Mouse (Mus musculus): ENCODE results near the gene Grin2d. TPM values are rescaled to one million over a fixed set of nuclear protein-coding genes. Genes with fewer than 3 reads are reported as not detected.

Grin2d gene
- total and polyA plus RNA-seq, 2 experiments from 2014 or later, result 6.6 to 51.6 TPM

DNA sequence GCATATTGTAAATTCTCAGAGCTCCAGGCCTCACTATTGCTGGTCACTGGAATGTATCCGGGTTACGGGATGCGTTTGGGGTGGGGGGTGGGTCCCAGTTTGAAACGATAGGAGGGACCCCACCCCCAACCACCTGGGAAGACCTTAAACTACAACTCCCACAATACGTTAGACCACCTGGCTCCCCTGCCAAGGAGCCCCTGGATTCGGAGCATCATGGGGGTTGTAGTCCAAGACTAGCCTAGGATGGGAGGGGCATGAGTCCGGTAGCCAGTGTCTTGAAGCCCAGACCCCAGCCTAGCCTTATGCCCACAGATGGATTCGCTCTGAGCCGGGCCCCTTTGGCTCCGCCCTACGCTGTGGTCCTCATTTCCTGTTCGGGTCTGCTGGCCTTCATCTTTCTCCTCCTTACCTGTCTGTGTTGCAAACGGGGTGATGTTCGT, 92.0 kb downstream of the Grin2d start:
- Histone ChIP-seq H3K9ac (replicated peaks; ENCODE audit: low read length, poor library complexity, severe bottlenecking) (peak overlapping the region; percentile 99), H3K9me3 (ENCODE audit: low read length) (no peaks in the 10 kb centered on the region), H3K36me3 (ENCODE audit: insufficient read depth, low read length) (peaks cover 30% of the 10 kb centered on the region), H3K4me2 (ENCODE audit: low read depth, low read length, poor library complexity, severe bottlenecking) (peak overlapping the region; percentile 88), H3K4me1 (ENCODE audit: insufficient read depth, low read length) (peaks cover 5% of the 10 kb centered on the region; the same call in 1 of the 2 replicates), H3K4me3 (ENCODE audit: low read depth, low read length) (peak overlapping the region; percentile 92), H3K27me3 (ENCODE audit: insufficient read depth, low read length) (no peaks in the 10 kb centered on the region), H3K27ac (ENCODE audit: low read depth, low read length) (peak overlapping the region; percentile 92)
- ATAC-seq (ENCODE audit: low FRiP score) (peak; percentile 22; the same call in 1 of the 2 replicates), DNase-seq (ENCODE audit: low spot score) (peak; percentile 92)
- TF ChIP-seq CTCF (IDR thresholded peaks at IDR 0.05), result no peak
- 2% methylated on average over 14 of the region's 14 CpGs for WGBS

- Histone ChIP-seq H3K27me3 (ENCODE audit: insufficient read depth, low read length) (no peaks in the 10 kb centered on the region), H3K36me3 (ENCODE audit: insufficient read depth, low read length) (peaks cover 24% of the 10 kb centered on the region), H3K4me2 (ENCODE audit: low read depth, low read length, poor library complexity, severe bottlenecking) (peak overlapping the region; percentile 88), H3K9me3 (ENCODE audit: low read length) (no peaks in the 10 kb centered on the region), H3K4me1 (ENCODE audit: insufficient read depth, low read length) (peaks cover 5% of the 10 kb centered on the region; the same call in 1 of the 2 replicates), H3K27ac (ENCODE audit: low read depth, low read length) (peak overlapping the region; percentile 92), H3K4me3 (ENCODE audit: low read depth, low read length) (peak overlapping the region; percentile 92), H3K9ac (replicated peaks; ENCODE audit: low read length, poor library complexity, severe bottlenecking) (peak overlapping the region; percentile 99)
- under 1% methylated on average over 31 of the region's 42 CpGs for WGBS
- ATAC-seq (ENCODE audit: low FRiP score) (peak; percentile 28), DNase-seq (ENCODE audit: low spot score) (peak; percentile 50)
- TF ChIP-seq CTCF (IDR thresholded peaks at IDR 0.05), result no peak; the same call in 1 of the 2 replicates
Measured at GRCm38 (mm10) chr7:45785388-45786135, 92.6 kb downstream of the Grin2d start.

DNA sequence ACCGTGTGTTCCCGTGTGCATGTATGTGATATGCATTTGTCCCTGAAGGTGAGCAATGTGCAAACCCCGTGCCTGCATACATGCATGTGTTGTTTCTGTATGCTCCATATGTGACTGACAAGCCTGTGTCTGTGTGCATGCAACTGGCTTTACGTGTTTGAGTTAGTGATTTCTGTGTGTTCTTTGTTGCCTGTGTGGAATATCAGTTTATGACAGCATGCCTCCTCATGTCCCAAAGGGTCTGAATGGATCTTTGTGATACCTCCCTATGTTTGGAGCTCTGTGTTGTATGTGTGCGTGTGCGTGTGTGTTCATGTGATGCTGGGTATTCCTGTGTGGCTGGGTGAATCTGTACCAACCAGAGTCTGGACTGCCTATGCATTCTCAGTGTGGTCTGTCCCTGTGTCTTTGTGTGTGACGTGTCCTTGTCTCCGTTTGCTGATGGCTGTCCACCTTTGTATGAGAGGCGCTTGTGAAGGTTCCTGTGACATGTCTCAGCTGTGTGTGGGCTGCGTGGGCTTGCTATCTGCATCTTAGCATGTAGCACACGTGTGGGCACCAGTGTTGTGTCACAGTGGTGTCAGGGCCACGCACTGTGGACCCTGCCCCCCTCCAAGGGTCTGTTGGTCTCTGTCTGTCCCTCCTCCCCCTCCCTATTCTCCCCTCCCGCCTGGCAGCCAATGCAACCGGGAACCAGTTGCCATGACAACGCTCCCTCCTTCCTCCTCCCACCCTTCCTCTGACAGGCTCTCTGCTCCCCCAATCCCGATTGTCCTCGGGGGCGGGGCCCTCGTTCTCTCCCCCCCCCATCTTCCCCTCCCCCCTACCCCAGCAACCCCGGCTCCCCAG, 93.4 kb downstream of the Grin2d start, which contains the start of gene Sult2b1:
TSS of gene Sult2b1 (minus strand) at position 146 of the 849 bp plus-strand sequence.
- WGBS, result 12% methylated on average over 20 of the region's 20 CpGs
- ATAC-seq (ENCODE audit: low FRiP score) (peak; percentile 80), DNase-seq (ENCODE audit: low spot score) (peak; percentile 99)
- H3K4me3 ChIP-seq (ENCODE audit: low read depth, low read length), result peak within 1 kb of the TSS; percentile 92
- peak within 1 kb of the TSS; percentile 88 for H3K4me2 ChIP-seq (ENCODE audit: low read depth, low read length, poor library complexity, severe bottlenecking)
- no peaks in the 10 kb centered on the region for H3K27me3 ChIP-seq (ENCODE audit: insufficient read depth, low read length)
- H3K9me3 ChIP-seq (ENCODE audit: low read length), result no peaks in the 10 kb centered on the region
- peaks cover 18% of the 10 kb centered on the region for H3K36me3 ChIP-seq (ENCODE audit: insufficient read depth, low read length)
- H3K9ac ChIP-seq (replicated peaks; ENCODE audit: low read length, poor library complexity, severe bottlenecking), result peak within 1 kb of the TSS; percentile 99
- peak within 1 kb of the TSS; percentile 92 for H3K27ac ChIP-seq (ENCODE audit: low read depth, low read length)
- TF ChIP-seq CTCF (IDR thresholded peaks at IDR 0.05), result no peak
- peaks cover 5% of the 10 kb centered on the region; the same call in 1 of the 2 replicates for H3K4me1 ChIP-seq (ENCODE audit: insufficient read depth, low read length)

DNA sequence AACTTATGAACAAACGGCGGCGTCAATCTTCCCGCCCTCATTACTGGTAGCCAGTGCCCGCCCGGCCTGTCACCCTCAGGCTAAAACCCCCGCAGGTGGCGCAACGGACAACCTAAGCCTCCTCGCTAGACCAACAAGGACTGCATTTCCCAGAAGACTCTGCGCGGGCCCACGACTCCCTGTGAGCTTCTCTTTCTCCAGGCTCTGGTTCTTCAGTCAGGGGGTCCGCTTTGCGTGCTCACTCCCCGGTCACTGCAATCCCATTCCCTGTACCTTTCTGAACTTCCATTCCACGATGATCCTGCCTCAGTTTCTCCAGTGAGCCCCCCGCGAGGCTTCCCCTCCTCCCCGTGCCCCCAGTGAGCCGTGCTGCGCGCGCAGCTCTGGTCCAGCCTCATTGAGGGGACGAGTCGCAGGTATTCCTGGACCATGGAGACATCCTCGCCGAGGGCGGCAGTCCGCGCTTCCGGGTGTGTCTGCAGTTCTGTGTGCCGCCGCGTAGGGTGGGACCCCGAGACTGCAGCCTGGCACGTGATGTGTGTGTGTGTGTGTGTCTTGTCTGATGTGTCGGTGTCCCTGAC, 94.6 kb downstream of the Grin2d start, which contains the start of gene Lmtk3:
TSS of gene Lmtk3 (plus strand) at position 228 of the 581 bp plus-strand sequence.
- 1% methylated on average over 35 of the region's 38 CpGs for whole genome bisulfite sequencing
- DNase-seq (ENCODE audit: low spot score), result peak; percentile 86
- peak within 1 kb of the TSS; percentile 99 for H3K9ac ChIP-seq (replicated peaks; ENCODE audit: low read length, poor library complexity, severe bottlenecking)
- peaks cover 8% of the 10 kb centered on the region for H3K36me3 ChIP-seq (ENCODE audit: insufficient read depth, low read length)
- ATAC-seq (ENCODE audit: low FRiP score), result peak; percentile 53
- TF ChIP-seq CTCF (IDR thresholded peaks at IDR 0.05), result peak; percentile 50
- peak within 1 kb of the TSS; percentile 92 for H3K27ac ChIP-seq (ENCODE audit: low read depth, low read length)
- H3K4me1 ChIP-seq (ENCODE audit: insufficient read depth, low read length), result peaks cover 5% of the 10 kb centered on the region; the same call in 1 of the 2 replicates
- H3K4me3 ChIP-seq (ENCODE audit: low read depth, low read length), result peak within 1 kb of the TSS; percentile 92
- H3K4me2 ChIP-seq (ENCODE audit: low read depth, low read length, poor library complexity, severe bottlenecking), result peak within 1 kb of the TSS; percentile 88
- H3K9me3 ChIP-seq (ENCODE audit: low read length), result no peaks in the 10 kb centered on the region
- no peaks in the 10 kb centered on the region for H3K27me3 ChIP-seq (ENCODE audit: insufficient read depth, low read length)

GRCm38 (mm10) chr7:45782271-45782670, 95.9 kb downstream of the Grin2d start:
- H3K36me3 ChIP-seq (ENCODE audit: insufficient read depth, low read length), result no peaks in the 10 kb centered on the region; the same call in 1 of the 2 replicates
- no peak overlapping the region for H3K9ac ChIP-seq (replicated peaks; ENCODE audit: low read length, poor library complexity, severe bottlenecking)
- H3K27ac ChIP-seq (ENCODE audit: low read depth, low read length), result no peak overlapping the region
- H3K4me2 ChIP-seq (ENCODE audit: low read depth, low read length, poor library complexity, severe bottlenecking), result no peak overlapping the region
- DNase-seq (ENCODE audit: low spot score) (no peak), ATAC-seq (ENCODE audit: low FRiP score) (no peak)
- no peak overlapping the region for H3K4me3 ChIP-seq (ENCODE audit: low read depth, low read length)
- no peak for TF ChIP-seq CTCF (IDR thresholded peaks at IDR 0.05)
- WGBS, result 71% methylated on average over 4 of the region's 4 CpGs
- peaks cover 5% of the 10 kb centered on the region; the same call in 1 of the 2 replicates for H3K4me1 ChIP-seq (ENCODE audit: insufficient read depth, low read length)
- no peaks in the 10 kb centered on the region for H3K9me3 ChIP-seq (ENCODE audit: low read length)
- H3K27me3 ChIP-seq (ENCODE audit: insufficient read depth, low read length), result no peaks in the 10 kb centered on the region

Other genes starting within 250 kb of the Grin2d start
- gene Mamstr, start 238.4 kb downstream of the Grin2d start, total RNA-seq (2014; rRNA removed), result 2.7 and 3.3 TPM in 2 replicates
- gene Mamstr, start 238.4 kb downstream of the Grin2d start, polyA plus RNA-seq (2015; fragmentation: Nextera tagmentation; extraction: Ambion mirVana), result 2.8 and 3.0 TPM in 2 replicates
- 0.99 TPM in 1 of 2 replicates, not detected in the other for gene Fut2, start 212.0 kb downstream of the Grin2d start, total RNA-seq (2014; rRNA removed)
- 0.27 and 0.29 TPM in 2 replicates for gene Fut2, start 212.0 kb downstream of the Grin2d start, polyA plus RNA-seq (2015; fragmentation: Nextera tagmentation; extraction: Ambion mirVana)
- 1.3 and 1.4 TPM in 2 replicates for gene Ntn5, start 194.4 kb downstream of the Grin2d start, total RNA-seq (2014; rRNA removed)
- 0.37 and 0.73 TPM in 2 replicates for gene Ntn5, start 194.4 kb downstream of the Grin2d start, polyA plus RNA-seq (2015; fragmentation: Nextera tagmentation; extraction: Ambion mirVana)
- 0.28 and 1.0 TPM in 2 replicates for gene Sec1, start 184.0 kb downstream of the Grin2d start, total RNA-seq (2014; rRNA removed)
- gene Sec1, start 184.0 kb downstream of the Grin2d start, polyA plus RNA-seq (2015; fragmentation: Nextera tagmentation; extraction: Ambion mirVana), result 0.37 and 0.79 TPM in 2 replicates
- gene Car11, start 178.5 kb downstream of the Grin2d start, total RNA-seq (2014; rRNA removed), result 118 and 130 TPM in 2 replicates
- gene Car11, start 178.5 kb downstream of the Grin2d start, polyA plus RNA-seq (2015; fragmentation: Nextera tagmentation; extraction: Ambion mirVana), result 107 and 114 TPM in 2 replicates
- 8.4 and 9.6 TPM in 2 replicates for gene Dbp, start 173.3 kb downstream of the Grin2d start, total RNA-seq (2014; rRNA removed)
- 4.6 and 4.8 TPM in 2 replicates for gene Dbp, start 173.3 kb downstream of the Grin2d start, polyA plus RNA-seq (2015; fragmentation: Nextera tagmentation; extraction: Ambion mirVana)
- 801 and 989 TPM in 2 replicates for gene Rpl18, start 162.9 kb downstream of the Grin2d start, total RNA-seq (2014; rRNA removed)
- 473 and 492 TPM in 2 replicates for gene Rpl18, start 162.9 kb downstream of the Grin2d start, polyA plus RNA-seq (2015; fragmentation: Nextera tagmentation; extraction: Ambion mirVana)
- gene Sphk2, start 160.4 kb downstream of the Grin2d start, total RNA-seq (2014; rRNA removed), result 22.4 and 23.5 TPM in 2 replicates
- 15.8 and 18.1 TPM in 2 replicates for gene Sphk2, start 160.4 kb downstream of the Grin2d start, polyA plus RNA-seq (2015; fragmentation: Nextera tagmentation; extraction: Ambion mirVana)
- 0.14 TPM in 1 of 2 replicates, not detected in the other for gene Fam83e, start 157.2 kb downstream of the Grin2d start, total RNA-seq (2014; rRNA removed)
- 0.16 and 0.25 TPM in 2 replicates for gene Fam83e, start 157.2 kb downstream of the Grin2d start, polyA plus RNA-seq (2015; fragmentation: Nextera tagmentation; extraction: Ambion mirVana)
- gene Spaca4, start 152.6 kb downstream of the Grin2d start, total RNA-seq (2014; rRNA removed), result not detected in 2 replicates
- gene Spaca4, start 152.6 kb downstream of the Grin2d start, polyA plus RNA-seq (2015; fragmentation: Nextera tagmentation; extraction: Ambion mirVana), result not detected in 2 replicates
- 170 and 172 TPM in 2 replicates for gene Lmtk3, start 94.6 kb downstream of the Grin2d start, total RNA-seq (2014; rRNA removed)
- 13.7 and 19.1 TPM in 2 replicates for gene Lmtk3, start 94.6 kb downstream of the Grin2d start, polyA plus RNA-seq (2015; fragmentation: Nextera tagmentation; extraction: Ambion mirVana)
- 5.0 and 5.1 TPM in 2 replicates for gene Sult2b1, start 93.7 kb downstream of the Grin2d start, total RNA-seq (2014; rRNA removed)
- 5.6 and 6.1 TPM in 2 replicates for gene Sult2b1, start 93.7 kb downstream of the Grin2d start, polyA plus RNA-seq (2015; fragmentation: Nextera tagmentation; extraction: Ambion mirVana)
- 210 and 223 TPM in 2 replicates for gene Cyth2, start 63.8 kb downstream of the Grin2d start, total RNA-seq (2014; rRNA removed)
- gene Cyth2, start 63.8 kb downstream of the Grin2d start, polyA plus RNA-seq (2015; fragmentation: Nextera tagmentation; extraction: Ambion mirVana), result 219 and 236 TPM in 2 replicates
- gene Kcnj14, start 53.6 kb downstream of the Grin2d start, total RNA-seq (2014; rRNA removed), result 0.71 and 2.1 TPM in 2 replicates
- gene Kcnj14, start 53.6 kb downstream of the Grin2d start, polyA plus RNA-seq (2015; fragmentation: Nextera tagmentation; extraction: Ambion mirVana), result 1.5 TPM in 2 replicates
- gene Grwd1, start 47.4 kb downstream of the Grin2d start, total RNA-seq (2014; rRNA removed), result 31.3 and 34.2 TPM in 2 replicates
- gene Grwd1, start 47.4 kb downstream of the Grin2d start, polyA plus RNA-seq (2015; fragmentation: Nextera tagmentation; extraction: Ambion mirVana), result 48.7 and 52.9 TPM in 2 replicates
- 170 and 207 TPM in 2 replicates for gene Kdelr1, start 5.6 kb downstream of the Grin2d start, total RNA-seq (2014; rRNA removed)
- 52.0 and 54.8 TPM in 2 replicates for gene Kdelr1, start 5.6 kb downstream of the Grin2d start, polyA plus RNA-seq (2015; fragmentation: Nextera tagmentation; extraction: Ambion mirVana)
- 0.38 TPM in 1 of 2 replicates, not detected in the other for gene Syngr4, start 18.3 kb upstream of the Grin2d start, total RNA-seq (2014; rRNA removed)
- gene Syngr4, start 18.3 kb upstream of the Grin2d start, polyA plus RNA-seq (2015; fragmentation: Nextera tagmentation; extraction: Ambion mirVana), result 0.25 and 0.30 TPM in 2 replicates
- gene Tmem143, start 18.6 kb upstream of the Grin2d start, total RNA-seq (2014; rRNA removed), result 27.4 and 41.6 TPM in 2 replicates
- 5.5 and 5.6 TPM in 2 replicates for gene Tmem143, start 18.6 kb upstream of the Grin2d start, polyA plus RNA-seq (2015; fragmentation: Nextera tagmentation; extraction: Ambion mirVana)
- 12.8 and 17.0 TPM in 2 replicates for gene Emp3, start 43.0 kb upstream of the Grin2d start, total RNA-seq (2014; rRNA removed)
- gene Emp3, start 43.0 kb upstream of the Grin2d start, polyA plus RNA-seq (2015; fragmentation: Nextera tagmentation; extraction: Ambion mirVana), result 36.4 and 38.5 TPM in 2 replicates
- gene Ccdc114, start 45.7 kb upstream of the Grin2d start, total RNA-seq (2014; rRNA removed), result 4.2 and 7.2 TPM in 2 replicates
- gene Ccdc114, start 45.7 kb upstream of the Grin2d start, polyA plus RNA-seq (2015; fragmentation: Nextera tagmentation; extraction: Ambion mirVana), result 4.3 and 5.8 TPM in 2 replicates
- gene Abcc6, start 151.9 kb upstream of the Grin2d start, total RNA-seq (2014; rRNA removed), result 1.3 and 2.1 TPM in 2 replicates
- 0.43 and 0.89 TPM in 2 replicates for gene Abcc6, start 151.9 kb upstream of the Grin2d start, polyA plus RNA-seq (2015; fragmentation: Nextera tagmentation; extraction: Ambion mirVana)
- 44.2 and 56.3 TPM in 2 replicates for gene Nomo1, start 155.3 kb upstream of the Grin2d start, total RNA-seq (2014; rRNA removed)
- 35.8 and 38.7 TPM in 2 replicates for gene Nomo1, start 155.3 kb upstream of the Grin2d start, polyA plus RNA-seq (2015; fragmentation: Nextera tagmentation; extraction: Ambion mirVana)
- gene Kcnj11, start 222.4 kb upstream of the Grin2d start, total RNA-seq (2014; rRNA removed), result 14.4 and 26.2 TPM in 2 replicates
- 2.7 and 2.9 TPM in 2 replicates for gene Kcnj11, start 222.4 kb upstream of the Grin2d start, polyA plus RNA-seq (2015; fragmentation: Nextera tagmentation; extraction: Ambion mirVana)